Mouse (Mus musculus): ENCODE measurements around the gene 2410004B18Rik. TPM values are rescaled to one million over a fixed set of nuclear protein-coding genes. Genes with fewer than 3 reads are reported as not detected.
"Not testable (repeated sequence)": the region's sequence is repeated elsewhere in the genome, so short reads cannot be mapped to it uniquely, and the experiment has no call there.

Gene 2410004B18Rik
- total RNA-seq, 2 experiments from 2014 or later = 15.0 to 22.4 TPM

DNA sequence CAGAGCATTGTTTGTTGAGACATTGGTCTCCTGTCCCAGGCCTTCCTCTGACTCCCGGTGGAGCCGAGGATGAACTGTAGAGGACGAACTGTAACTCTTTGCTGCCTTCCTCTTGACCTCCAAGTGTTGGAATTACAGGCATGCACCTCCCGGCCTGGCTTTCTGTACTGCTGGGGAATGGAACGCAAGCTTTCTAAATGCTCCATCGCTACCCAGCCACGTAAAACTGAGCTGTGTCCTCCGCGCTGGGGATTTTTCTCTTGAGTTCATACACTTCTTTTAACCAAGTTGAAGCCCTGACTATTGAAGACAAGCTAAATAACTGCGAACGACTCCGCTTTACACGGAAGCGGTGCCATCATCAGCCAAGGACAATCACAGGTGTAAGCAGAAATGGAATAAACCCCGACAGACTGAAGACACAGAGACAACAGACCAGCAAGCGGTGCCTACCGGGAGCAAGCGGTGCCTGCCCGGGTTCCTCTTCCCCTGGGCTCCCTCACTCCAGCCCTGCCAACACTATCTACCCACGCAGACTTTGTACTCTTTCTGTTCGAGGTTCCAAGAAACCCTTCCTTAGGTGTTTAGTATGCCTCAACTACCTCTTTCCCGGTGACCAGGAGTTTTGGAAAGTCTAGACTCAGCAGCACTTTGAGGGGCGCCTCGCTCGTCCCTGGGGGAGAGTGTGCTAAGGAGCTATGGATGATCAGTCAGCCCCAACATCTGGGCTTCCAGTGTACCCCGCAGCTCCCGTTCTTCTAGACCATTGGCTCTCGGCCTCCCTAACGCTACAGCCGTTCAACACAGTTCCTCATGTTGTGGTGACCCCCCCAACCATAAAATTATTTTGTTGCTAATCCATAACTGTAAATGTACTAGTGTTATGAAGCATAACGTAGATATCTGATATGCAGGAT lies 25.5 kb downstream of the 2410004B18Rik start:
- DNase-seq (ENCODE audit: low spot score in 2 of 2) = no peak

DNA sequence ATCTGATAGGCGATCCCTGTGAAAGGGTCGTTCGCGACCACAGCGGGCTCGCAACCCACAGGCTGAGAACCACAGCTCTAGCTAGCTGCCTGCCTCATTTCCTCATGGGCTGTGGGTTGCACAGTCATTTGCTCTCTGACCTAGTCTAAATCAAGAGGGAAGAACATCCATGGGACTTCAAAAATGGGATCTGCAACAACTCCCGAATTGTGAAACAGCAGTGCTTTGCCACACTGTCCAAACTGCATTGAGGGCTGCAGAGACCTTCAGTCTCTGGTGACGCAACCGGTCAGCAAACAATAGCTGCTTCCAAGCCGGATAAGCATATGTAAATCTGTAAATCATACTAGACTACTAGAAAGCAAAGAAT lies 26.2 kb downstream of the 2410004B18Rik start:
- no peak for DNase-seq (ENCODE audit: low spot score in 2 of 2)

DNA sequence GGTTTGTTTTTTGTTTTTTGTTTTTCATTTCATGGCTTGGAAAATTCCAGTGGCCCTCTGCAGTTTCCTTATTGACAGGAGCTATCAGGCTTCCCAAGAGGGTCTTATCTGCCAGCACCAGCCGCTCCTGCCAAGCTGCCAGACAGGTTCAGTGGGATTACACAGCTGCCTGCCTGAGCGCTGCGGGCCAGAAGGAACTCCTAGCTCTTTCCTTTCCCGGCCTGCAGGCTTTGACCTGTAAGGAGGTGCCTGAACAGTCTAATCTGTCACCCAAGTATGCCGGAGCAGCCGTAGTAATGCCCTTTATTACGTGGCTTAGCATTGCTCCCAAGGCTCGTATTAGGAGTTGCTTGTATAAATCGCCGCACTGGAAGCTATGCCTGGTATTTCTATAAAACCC lies 26.7 kb downstream of the 2410004B18Rik start:
- peak in 1 of 2 experiments; percentile 28 for DNase-seq (ENCODE audit: low spot score in 2 of 2)

DNA sequence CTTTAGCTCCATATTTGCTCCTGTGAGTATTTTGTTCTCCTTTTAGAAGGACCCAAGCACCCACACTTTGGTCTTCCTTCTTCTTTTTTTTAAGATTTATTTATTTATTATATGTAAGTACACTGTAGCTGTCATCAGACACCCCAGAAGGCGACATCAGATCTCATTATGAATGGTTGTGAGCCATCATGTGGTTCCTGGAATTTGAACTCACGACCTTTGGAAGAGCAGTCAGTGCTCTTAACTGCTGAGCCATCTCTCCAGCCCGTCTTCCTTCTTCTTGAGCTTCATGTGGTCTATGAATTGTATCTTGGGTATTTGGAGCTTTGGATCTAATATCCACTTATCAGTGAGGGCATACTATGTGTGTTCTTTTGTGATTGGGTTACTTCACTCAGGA lies 27.8 kb downstream of the 2410004B18Rik start:
- DNase-seq (ENCODE audit: low spot score in 2 of 2) = not testable (repeated sequence)

DNA sequence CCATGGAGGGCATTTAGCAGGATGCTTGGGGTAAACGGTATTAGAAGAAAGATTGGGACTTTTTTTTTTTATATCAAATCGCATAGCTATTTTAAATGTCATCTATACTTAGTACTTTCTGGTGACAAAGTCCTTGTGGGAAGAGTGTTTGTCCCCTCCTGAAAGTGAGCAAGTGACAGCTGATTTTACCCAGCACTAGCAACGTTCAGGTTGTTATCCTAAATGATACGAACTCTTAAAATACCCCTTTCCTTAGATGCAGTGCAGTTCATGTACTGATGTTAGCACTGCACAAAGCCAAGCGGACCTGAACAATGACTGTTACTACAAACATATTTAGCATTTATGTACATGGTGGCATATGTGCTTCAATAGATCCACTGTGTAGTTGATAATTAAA lies 29.0 kb downstream of the 2410004B18Rik start:
- no peak for DNase-seq (ENCODE audit: low spot score in 2 of 2)

DNA sequence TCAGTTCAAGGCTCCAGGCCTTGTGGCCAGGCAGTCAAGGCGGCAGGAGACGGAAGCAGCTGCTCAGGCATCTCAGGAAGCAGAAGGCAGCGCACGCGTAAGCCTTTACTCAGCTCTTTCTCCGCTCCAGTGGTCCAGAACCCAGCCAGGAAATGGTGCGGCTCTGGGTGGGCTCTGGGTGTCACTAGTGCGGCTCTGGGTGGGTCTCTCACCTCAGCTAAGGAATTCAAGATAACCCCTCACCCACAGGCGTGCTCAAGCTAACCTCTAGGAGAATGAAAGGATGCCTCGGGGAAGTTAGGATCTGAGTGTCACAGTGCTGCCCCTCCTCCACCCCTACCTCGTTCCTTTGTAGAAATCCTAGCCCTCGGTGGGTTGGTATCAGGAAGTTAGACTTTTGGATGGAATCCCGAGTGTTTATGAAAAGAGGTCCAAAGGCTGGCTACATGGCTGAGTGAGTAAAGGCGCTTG lies 31.3 kb downstream of the 2410004B18Rik start:
- no peak for DNase-seq (ENCODE audit: low spot score in 2 of 2)

DNA sequence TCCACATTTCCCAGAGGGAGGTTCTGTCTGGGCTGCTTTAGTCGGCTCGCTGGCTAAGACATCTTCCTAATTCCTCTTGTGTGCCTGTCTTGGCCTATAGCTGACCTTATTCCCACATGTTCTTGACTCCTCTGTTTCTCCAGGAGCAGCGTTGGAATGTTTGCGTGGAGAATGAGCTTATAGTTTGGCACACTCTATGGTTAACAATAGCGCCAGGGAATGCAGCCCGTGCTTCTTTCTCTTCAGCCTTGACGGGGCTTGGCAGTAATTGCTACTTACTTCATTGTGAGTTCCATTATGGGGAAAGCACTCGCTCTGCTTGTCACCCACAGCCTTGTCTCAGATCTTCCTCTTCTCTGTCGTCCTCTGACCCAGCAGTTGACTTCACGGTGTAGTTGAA lies 33.7 kb downstream of the 2410004B18Rik start:
- no peak for DNase-seq (ENCODE audit: low spot score in 2 of 2)

DNA sequence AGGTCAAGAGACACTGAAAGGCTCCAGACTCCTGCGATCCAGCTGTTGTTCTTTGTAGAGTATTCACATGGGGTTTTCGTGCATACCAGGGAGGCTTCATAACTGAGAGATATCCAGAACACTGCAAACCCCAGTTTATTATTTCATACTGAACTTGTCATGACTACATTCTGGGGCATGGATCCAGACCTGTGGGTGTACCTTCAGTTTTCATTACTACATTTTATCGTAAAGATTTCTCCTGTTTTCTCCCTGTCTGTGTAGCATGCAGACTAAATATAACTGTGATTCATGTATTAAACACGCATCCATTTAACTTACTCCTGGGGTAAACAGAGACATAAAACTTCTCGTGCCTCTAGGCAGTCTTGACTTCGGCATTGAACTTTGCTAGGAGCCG lies 37.2 kb downstream of the 2410004B18Rik start:
- no peak for DNase-seq (ENCODE audit: low spot score in 2 of 2)

DNA sequence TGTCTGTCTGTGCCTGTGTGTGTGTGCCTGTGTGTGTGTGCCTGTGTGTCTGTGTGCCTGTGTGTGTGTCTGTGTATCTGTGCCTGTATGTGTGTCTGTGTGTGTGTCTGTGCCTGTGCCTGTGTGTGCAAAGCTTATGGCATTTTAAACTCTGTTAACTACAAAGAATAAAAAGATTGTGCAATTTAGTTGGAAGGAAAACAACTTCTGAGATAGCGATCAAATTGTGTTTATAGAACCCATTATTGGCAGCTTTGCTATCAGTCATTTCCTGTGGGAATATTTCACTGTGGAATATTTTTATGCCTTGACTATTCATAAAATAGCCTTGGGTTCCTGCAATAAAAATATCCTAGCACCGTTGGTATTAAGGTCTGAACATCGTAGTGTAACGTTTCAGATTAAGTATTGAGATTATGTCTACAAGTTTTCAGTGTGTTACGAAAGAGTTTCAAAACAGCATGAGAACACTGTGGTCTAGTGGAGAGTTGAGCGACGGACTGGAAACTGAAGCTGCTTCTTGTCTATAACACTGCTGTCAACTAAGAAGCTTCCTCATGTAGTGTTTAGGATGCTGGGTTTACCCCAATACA lies 47.6 kb downstream of the 2410004B18Rik start:
- no peak for DNase-seq (ENCODE audit: low spot score in 2 of 2)

DNA sequence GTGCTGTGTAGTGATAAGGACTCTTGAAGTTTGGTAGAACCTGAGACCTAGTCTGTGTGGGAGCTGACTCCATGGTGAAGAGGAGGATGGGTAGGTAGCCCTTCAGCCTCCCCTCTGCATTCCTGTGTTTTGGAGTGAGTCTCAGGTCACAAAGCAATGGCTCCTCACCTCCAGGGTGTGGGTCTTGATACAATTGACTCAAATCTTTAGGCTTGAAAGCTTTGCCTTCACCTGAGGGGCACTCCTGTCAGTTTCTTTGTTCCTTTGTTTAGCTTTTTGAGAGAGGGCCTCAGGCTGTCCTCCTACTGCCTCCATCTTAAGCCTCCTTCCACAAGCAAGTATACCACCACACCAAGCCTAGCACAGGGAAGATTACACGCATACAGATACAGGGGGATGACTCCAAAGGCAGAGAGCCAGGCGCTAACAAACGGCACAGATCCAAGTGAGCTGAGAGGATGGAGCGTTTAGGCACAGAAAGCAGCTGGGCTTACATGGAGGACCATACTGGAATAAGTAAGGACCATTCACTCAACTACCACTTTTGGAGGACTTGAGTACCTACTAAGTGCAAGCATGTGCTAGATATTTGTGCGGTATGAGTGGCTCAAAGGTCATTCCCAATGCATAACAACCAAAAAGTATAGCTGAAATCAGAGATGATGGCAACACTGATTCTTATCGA lies 48.6 kb downstream of the 2410004B18Rik start:
- DNase-seq (ENCODE audit: low spot score in 2 of 2) = no peak

DNA sequence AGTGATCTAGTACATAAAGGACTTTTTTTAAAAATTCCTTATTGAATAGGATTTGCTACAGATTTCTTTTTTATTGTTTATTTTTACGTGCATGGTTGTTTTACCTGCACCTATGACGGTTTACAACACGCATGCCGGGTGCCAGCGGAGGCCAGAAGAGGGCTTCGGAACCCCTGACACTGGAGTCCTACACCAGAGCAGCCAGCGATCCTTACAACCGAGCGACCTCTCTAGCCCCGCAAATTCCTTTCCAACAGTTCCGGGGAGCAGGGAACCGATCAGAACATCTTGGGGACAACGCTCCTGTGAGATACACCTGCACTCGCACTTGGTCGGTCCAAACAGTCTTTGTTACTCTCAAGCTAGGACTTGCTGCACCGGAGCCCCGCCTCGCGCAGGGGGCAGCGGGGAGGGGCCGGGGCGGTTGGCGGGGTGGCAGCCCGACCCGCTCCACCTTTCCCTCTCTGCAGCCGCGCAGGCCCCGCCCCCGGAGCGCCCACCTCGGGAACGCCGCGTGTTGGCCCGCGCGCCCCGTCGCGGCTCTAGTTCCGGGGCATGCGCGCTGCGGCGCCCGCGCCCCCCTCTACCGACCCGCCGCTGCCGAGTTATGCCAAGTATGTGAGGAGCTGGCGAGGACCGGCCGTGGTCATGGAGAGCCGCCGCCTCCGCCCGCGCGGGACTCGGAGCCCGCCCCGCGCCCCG lies 49.6 kb downstream of the 2410004B18Rik start, which contains the start of gene Syde2:
Gene Syde2, plus strand, starts transcription at position 603 of the 702 bp plus-strand sequence.
- peak; percentile 71 to 82 for DNase-seq (ENCODE audit: low spot score in 2 of 2)

DNA sequence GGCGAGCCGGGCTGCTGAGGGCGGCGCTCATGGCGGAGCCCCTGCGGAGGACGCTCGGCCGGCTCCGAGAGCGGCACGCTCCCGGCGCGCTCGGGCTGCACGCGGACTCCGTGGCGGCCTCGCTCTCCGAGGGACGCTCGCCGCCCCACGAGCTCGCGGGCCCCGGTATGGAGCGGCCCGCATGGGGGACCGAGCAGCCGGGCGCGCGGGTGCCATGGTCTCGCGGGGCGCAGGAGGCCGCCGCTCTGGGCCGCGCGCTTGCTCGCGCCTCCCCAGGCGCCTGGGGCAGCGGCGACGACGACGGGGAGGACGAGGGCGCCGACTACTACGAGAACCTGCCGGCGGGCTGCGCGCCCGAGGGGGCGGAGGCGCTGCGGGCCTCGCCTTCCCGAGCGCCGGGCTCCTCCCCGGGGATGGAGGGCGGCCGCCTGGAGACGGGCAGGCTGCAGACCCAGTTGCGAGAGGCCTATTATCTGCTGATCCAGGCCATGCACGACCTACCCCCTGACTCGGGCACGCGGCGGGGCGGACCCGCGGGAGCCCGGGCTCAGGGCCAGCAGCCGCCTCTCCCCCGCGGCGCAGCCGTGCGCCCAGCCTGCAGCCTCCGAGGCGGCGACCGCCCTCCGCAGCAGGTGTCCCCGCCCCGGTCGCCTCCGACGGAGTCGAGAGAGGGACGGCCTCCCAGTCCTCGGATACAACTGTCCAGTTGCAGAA lies 50.3 kb downstream of the 2410004B18Rik start:
- DNase-seq (ENCODE audit: low spot score in 2 of 2) = peak; percentile 69 to 81

DNA sequence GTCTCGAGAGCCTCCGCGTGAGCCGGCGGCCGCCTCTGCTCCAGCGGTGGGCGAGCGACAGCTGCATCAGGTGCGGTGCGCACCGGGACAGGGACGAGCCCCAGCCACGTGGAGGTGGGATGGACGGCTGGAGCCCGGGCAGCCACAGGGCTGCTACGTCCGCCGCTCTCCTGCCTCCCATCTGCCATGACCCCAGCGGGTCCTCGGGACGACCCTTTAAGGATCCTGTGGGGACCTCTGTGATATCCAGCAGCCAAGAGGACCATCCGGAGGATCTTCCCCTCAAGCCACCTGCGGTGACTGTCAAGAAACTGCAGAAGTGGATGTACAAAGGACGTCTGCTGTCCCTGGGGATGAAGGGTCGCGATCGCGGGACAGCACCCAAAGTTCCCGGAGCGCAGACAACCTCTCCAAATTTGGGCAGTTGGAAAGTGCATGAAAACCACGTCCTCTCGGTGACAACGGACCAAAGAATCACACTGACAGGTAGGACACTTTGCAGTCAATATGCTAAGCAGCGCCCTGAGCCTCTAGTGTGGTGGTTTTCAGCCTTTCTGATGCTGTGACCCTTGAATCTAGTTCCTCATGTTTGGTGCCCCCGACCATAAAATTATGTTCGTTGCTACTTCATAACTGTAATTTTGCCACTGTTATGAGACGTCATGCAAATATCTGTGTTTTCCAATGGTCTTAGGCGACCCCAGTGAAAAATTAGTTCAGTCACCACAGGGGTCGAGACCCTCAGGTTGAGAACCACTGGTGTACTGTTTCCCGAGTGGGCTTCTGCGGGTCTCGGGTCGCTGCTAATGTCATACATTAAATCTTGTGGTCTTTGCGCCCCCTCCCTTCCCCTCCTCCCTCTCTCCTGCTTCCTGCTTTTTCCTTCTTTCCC lies 51.1 kb downstream of the 2410004B18Rik start:
- DNase-seq (ENCODE audit: low spot score in 2 of 2) = peak in 1 of 2 experiments; percentile 23

DNA sequence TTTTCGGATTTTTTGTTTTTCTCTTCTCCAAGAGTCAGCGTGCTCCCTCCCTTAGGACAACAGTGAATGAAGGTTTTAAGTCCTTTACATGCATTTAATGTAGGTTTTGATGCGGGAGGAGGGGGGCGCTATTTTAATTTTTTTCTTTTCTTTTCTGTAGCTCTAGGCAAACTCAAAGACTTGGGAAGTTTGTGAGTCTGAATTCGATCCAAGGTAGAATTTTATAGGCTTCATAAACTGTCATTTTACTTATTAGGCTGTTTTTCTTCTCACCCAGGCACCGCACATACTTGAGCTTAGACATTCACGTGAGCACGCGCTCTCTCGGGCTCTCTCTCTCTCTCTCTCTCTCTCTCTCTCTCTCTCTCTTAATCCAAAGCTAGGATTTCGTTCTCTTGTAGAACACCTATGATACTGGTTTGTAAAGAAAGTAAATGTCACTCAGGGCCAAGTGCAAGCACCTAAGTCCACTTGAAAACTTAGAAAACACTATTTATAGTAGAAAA lies 51.8 kb downstream of the 2410004B18Rik start:
- DNase-seq (ENCODE audit: low spot score in 2 of 2) = no peak

DNA sequence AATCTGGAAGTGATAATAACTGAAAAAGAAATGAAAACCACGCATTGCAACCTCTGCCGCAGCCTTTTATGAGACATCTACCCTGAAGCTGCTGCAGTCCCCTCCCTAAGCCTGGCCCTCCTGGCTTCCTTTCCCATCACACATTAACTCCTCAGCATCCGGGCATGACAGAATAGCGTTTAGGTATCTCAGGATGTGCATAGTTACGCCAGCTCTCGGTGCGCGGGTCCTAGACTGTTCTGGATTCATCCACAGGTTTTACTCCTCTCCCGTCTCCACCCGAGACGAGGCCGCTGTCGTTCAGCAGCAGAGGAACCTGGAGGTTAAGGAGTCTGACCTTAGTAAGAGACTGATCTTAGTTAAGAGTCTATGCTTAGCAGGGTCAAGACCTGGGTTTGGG lies 53.3 kb downstream of the 2410004B18Rik start:
- DNase-seq (ENCODE audit: low spot score in 2 of 2) = no peak

DNA sequence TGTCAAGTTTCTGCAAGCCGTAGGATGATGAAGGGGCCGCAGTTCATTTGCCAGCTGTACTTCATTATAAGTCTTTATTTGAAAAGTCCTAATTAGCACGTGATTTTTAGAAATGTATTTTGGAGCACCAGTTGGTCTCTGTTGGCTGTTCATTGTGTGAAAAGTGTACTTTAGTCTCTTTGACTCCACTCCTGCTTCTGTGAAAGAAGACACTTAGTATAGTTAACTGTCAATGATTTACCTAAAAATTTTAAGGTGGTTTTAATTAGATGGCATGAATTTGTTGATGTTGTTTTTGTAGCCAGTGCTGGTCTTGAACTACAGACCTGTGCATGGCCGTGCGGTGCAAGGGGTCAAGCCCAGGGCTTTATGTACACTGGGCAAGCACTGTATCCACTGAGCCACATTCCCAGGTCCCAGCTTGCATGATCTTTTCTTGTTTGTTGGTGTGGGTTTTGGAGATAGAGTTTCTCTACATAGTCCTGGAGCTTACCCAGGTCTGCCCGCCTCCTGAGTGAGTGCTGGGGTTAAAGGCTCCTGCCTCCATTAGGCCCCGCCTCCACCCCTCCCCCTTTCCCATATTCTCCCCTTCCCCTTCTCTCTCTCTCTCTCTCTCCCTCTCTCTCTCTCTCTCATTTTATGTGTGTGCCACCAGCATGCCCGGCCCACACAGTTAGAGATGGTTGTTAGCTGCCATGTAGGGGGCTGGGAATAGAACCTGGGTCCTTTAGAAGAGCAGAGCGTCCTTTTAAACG lies 54.3 kb downstream of the 2410004B18Rik start:
- no peak for DNase-seq (ENCODE audit: low spot score in 2 of 2)

DNA sequence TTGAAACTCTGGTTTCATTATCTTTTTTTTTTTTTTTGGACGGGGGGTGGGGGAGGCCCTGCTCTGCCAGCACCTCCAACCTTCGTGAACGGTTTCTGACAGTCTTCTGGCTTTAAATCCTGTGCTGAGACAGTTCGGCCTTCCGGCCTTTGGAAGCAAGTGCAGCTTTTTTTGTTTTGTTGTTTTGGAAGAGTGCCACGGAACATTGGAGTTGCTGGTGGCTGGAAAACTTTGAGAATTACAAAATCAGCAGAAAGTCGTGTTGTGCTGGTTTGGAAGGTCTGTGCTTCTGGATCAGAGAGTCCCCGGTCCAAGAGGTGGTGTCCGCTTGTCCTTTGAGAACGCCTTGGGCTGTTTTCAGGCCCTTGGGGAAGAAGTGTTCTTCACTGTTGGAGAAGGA lies 55.0 kb downstream of the 2410004B18Rik start:
- no peak for DNase-seq (ENCODE audit: low spot score in 2 of 2)

DNA sequence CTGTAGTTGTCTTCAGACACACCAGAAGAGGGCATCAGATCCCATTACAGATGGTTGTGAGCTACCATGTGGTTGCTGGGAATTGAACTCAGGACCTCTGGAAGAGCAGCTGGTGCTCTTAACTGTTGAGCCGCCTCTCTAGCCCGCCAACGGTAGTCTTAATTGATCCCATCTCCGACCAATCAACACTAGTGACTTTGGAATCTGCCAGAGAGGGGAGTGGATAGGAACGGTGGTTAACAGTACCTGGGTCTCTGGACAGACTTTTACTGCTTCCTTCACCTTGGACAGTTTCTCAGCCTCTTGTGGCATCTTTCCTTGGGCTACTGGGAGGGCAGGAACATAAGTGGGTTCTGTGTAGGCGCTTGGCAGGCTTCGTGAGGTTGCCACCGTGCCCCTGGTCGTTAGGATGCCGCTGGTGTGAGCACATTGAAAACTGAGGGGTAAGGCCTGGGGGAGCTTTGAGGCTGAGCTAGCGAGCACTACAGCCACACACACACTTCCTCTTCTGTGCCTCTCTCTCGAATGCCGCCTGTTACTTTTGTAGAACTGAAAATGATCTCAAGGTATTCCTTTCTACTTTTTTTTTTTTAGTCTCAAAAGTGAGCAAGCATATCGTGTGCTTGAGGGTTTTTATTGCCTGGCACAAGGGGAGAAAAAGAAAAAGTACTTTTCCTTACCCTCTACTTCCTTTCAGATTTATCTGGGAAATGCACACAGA lies 55.8 kb downstream of the 2410004B18Rik start:
- DNase-seq (ENCODE audit: low spot score in 2 of 2) = no peak
